Mouse (Mus musculus) kidney, adult 2 months (tissue): Measurements from ENCODE around the gene Arl4a.

Source experiments
- CTCF ChIP-seq: fragments of 200-500 bp; conservative IDR thresholded peaks from 2 replicates; pipeline ENCODE4 v1.5.1; 2011; ENCODE audit warnings: low read depth, mild to moderate bottlenecking, control low read depth, low read length, moderate library complexity, mixed read lengths; ENCODE audit not compliant: insufficient read depth, insufficient read length
- POLR2A ChIP-seq: fragments of 200-500 bp; IDR thresholded peaks from one replicate; pipeline ENCODE4 v1.6.1; 2011; ENCODE audit warnings: low read depth, low read length, control low read depth

DNA sequence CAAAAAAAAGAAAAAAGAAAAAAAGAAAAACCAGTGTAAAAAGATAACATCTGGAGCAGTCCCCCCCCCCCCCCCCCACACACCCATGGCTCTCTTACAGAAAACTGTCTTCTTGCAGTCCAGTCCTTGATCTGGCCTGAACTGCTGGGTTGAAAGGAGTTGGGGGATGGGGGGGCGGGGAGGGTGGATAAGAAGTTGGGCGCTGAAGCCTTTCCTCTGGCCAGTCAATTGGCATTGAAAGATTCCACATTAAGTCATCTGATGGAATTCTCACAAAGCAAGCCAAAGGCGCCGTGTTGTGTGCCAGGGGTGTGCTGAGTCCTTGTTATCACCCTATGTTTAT is 39.0 kb downstream of the Arl4a start:
- no peak for TF ChIP-seq CTCF
- TF ChIP-seq POLR2A: no peak
